Mouse (Mus musculus) spleen, postnatal 0 days (tissue): ENCODE data around the gene 2410137M14Rik. TPM values are rescaled to one million over a fixed set of nuclear protein-coding genes. Genes with fewer than 3 reads are reported as not detected.

ENCODE experiments used
- polyA plus RNA-seq: library from polyadenylated mRNA; unstranded; fragments of >200 nt; fragmentation: Nextera tagmentation; extraction: Ambion mirVana; gene quantifications from 2 replicates; pipeline ENCODE4 v1.2.1, GENCODE M21; 2015

Gene 2410137M14Rik
- not detected in 2 replicates for polyA plus RNA-seq

DNA sequence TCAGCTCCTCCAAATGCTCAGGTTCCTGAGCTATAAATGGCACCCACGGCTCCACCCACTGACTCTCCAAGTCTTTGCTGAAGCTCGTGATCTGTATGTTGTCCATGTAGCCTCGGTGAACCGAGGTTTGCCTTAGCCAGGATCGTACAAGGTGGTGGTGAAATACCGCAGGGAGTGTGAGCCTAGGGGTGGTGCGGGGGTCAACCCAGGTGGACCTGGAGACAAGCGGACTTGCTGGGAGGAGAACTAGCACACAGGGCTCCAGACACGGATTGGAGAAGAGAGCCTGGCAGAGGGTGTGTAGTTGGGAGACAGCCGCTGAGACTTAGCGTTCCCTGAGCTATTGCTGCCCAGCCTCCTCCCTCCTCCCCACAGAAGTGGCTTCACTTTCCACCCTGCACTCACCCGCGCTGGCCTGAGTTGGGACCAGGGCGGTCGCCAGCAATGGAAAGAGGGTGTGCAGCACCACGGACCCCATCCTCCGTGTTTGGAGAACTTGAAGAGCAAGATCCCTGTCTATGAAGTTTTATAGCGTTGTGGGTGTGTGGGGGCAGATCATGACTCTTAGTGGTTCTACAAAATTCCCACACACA lies at the start of gene 2410137M14Rik:
TSS of gene 2410137M14Rik (minus strand) at position 17 of the 593 bp plus-strand sequence.

DNA sequence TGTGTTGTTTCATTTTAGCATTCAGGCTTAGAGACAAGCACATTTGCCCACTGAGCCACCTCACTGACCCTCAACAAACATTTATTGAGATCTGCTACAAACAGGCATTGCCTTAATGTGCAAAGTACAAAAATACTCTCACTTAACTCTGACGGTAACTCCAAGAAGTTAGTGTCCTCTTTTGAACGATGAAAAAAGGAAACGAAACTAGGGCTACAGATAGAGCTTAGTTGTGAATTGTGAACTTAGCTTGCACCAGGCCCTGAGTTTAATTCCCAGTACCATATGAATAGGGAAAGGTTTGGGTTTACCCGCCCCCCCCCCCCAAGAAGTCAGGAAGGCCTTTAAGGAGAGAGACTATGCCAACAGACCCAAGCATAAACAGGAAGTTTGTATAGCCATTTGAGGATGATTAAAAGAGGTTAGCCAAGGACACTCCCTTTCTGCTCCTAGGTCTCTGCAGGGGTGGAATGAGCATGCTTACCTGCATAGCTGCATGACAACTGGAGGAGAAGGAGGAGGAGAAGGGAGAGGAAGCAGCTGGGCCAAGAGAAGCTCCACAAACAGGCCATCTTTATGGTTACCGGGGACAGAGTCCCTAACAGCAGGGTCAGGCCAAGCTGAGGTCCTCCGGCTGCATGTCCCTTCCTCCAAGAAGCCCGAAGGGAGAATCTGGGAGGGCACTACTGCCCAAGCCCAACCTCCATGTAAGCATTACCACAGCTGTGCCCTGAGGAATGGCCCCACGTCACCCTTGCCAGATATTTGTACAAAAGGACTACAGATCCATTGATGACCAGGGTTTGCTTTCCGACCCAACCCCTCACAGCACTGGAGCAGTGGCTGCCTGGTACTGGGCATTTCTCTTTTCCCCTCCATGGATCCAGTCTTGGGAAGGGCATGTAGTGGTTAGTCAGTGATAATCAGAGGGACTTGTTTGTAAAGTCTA lies 41.9 kb upstream of the 2410137M14Rik start, which contains the start of gene Mog:
TSS of gene Mog (minus strand) at position 771 of the 949 bp plus-strand sequence.

DNA sequence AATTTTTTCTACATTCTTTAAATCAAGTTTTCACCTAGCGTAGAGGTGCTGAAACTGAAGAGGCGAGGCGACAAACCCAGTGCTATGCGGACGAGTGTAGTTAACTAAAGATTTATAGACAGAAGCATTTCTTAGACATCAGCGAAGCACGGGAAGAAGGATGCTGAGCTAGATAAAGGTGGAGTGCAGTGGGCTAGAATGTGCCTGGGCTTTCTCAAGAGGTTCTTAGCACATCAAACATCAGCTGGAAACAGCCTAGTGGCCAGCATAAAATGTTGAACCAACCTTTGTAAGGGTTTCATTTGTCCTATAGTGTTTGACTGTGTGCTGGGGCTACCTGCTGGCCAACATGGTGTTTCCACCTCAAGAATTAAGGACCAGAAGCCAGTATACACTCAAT lies 19.8 kb upstream of the 2410137M14Rik start, which contains the start of gene Zfp57:
TSS of gene Zfp57 (plus strand) at position 301 of the 400 bp plus-strand sequence.

DNA sequence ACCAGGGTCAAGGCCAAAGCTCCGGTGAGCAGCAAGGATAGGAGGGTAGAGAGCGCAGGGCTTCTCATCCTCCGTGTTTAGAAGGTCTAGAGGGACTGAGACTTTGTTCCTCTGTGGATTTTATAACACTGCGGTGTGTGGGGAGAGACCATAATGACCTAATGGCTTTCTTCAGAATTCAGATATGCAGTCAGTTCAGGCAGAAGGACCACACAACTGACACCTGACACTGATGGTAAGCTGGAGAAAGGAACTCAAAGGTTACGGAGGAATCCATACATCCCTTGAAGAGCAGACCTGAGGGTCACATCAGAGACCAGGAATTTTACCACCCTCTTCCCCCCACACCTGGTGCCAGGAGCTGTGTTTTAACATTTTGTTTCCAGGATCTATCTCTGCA lies 8.4 kb upstream of the 2410137M14Rik start, which contains the start of gene H2-M5:
TSS of gene H2-M5 (minus strand) at position 101 of the 400 bp plus-strand sequence.

DNA sequence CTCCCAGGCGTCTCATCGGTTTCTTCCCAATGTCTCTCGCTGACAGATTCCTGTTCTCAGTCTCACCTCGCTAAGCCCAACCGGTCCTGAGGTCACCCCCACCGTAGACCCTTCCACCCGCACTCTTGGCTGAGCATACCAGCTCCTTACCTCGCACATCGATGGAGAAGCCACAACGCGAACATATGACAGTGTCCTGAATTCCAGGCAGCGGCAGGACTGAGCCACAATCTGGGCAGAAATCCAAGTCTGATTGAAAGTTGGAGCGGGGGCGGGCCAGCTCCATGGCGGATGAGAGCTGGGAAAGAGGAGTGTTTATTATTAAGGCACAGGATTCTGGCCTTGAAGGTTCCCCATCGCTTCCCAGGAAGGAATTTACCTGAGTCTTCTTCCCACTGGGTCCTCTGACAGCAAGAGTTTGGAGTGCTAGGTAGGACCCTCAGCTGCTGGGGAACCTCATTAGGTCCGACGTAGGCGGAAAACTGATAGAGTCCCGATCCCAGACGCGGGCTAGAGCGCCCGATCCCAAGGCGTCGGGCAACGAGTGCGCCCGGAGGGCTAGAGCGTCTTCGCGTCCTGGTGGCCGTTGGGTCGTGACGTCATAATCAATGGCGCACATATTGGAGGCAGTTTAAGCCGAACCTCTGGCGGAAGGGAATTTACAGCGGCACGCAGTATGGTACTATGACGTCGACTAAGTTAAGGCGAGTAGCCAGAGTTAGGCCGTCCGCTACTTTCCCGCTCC lies 22.9 kb downstream of the 2410137M14Rik start, which contains the start of the genes Znrd1 and Znrd1as:
TSS of gene Znrd1 (minus strand) at position 561 of the 745 bp plus-strand sequence.
TSS of gene Znrd1as (plus strand) at position 594 of the 745 bp plus-strand sequence.

DNA sequence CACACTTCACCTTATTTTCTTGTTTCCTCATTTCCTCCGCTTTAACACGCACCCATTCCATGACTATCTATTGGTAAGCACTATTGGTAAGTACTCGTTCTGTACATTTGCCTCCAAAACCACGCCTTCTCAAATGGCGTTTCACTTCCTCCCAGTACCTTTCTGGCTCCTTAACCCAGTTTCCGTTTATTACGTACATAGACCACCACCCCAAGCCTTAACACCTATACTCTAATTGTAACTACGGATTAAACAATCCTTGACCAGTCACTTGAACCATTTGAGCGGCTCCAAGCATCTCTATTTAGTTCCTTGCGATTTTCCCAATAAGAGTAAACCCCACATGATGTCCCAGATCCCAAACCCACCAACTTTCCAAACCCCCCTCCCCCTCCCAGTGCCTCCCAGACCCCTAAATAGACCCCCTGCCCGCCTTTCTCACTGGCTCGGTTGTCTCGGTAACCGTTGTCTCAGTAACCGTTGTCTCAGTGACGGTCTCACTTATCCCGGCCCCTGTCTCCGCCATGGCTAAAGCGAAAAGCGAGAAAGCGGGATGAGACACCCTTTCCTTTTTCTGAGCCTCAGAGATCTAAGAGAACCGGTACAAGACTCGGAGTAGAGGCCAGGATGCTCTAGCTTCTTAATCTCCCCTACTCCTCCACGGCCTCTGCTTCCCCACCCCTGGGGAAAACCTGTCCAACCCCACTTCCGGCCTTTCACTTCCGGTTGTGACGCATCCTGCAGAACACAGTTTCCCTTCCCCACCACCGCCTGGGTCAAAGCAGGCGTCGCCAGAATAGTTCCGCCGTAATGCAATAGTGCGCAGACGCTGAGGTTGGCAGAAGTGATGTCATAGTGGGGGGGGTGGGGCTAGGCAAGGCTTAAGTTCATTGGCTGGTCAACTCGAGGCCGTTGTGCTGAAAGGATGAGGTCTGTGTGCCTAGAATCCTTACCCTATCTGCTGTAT lies 29.8 kb downstream of the 2410137M14Rik start, which contains the start of gene Ppp1r11:
TSS of gene Ppp1r11 (minus strand) at position 761 of the 967 bp plus-strand sequence.

DNA sequence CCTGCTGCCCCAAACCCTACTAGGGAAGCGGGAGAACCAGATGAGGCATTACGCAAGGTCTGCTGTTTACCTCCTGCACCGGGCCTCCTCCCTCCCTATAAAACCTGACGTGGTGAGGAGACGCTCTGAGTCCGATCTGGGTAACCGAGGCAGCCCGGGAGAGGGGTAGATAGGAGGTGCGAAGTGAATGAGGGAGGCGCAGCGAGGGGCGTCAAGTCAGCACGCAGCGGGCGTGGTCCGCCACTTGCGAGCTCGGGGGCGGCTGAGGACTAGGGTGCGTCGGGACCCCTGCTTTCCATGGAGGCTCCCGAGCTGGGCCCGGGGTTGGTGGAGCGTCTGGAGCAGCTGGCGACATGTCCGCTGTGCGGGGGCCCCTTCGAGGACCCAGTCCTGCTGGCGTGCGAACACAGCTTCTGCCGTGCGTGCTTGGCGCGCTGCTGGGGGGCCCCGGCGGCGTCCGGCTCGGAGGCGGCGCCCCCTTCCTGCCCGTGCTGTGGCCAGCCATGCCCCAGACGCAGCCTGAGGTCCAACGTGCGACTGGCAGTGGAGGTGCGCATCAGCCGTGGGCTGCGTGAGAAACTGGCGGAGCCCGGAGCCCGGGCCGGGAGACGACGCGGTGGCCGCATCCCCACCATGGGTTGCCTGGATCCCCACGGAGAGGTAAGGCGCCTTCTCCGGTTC lies 38.1 kb downstream of the 2410137M14Rik start, which contains the start of gene Rnf39:
TSS of gene Rnf39 (plus strand) at position 128 of the 681 bp plus-strand sequence.

Other genes starting within 250 kb of the 2410137M14Rik start
- gene H2-M10.5, start 208.3 kb downstream of the 2410137M14Rik start, polyA plus RNA-seq: not detected in 2 replicates
- gene H2-M10.6, start 169.1 kb downstream of the 2410137M14Rik start, polyA plus RNA-seq: not detected in 2 replicates
- 17.2 and 22.9 TPM in 2 replicates for gene Trim26, start 144.1 kb downstream of the 2410137M14Rik start, polyA plus RNA-seq
- gene Trim15, start 114.0 kb downstream of the 2410137M14Rik start, polyA plus RNA-seq: 0.18 and 0.19 TPM in 2 replicates
- 158 and 174 TPM in 2 replicates for gene Trim10, start 111.7 kb downstream of the 2410137M14Rik start, polyA plus RNA-seq
- gene Trim40, start 91.1 kb downstream of the 2410137M14Rik start, polyA plus RNA-seq: not detected in 2 replicates
- gene Trim31, start 83.1 kb downstream of the 2410137M14Rik start, polyA plus RNA-seq: not detected in 2 replicates
- gene Rnf39, start 38.3 kb downstream of the 2410137M14Rik start, polyA plus RNA-seq: 0.45 and 0.87 TPM in 2 replicates
- gene Ppp1r11, start 29.5 kb downstream of the 2410137M14Rik start, polyA plus RNA-seq: 47.2 and 52.0 TPM in 2 replicates
- gene Znrd1, start 22.7 kb downstream of the 2410137M14Rik start, polyA plus RNA-seq: 39.7 and 42.5 TPM in 2 replicates
- gene Znrd1as, start 22.6 kb downstream of the 2410137M14Rik start, polyA plus RNA-seq: 2.0 and 2.8 TPM in 2 replicates
- 0.25 TPM in 1 of 2 replicates, not detected in the other for gene H2-M5, start 8.3 kb upstream of the 2410137M14Rik start, polyA plus RNA-seq
- 8.1 and 9.5 TPM in 2 replicates for gene Zfp57, start 19.9 kb upstream of the 2410137M14Rik start, polyA plus RNA-seq
- not detected in 2 replicates for gene Mog, start 42.2 kb upstream of the 2410137M14Rik start, polyA plus RNA-seq
- gene Gabbr1, start 64.7 kb upstream of the 2410137M14Rik start, polyA plus RNA-seq: 3.6 and 5.4 TPM in 2 replicates
- not detected in 2 replicates for gene Olfr90, start 107.3 kb upstream of the 2410137M14Rik start, polyA plus RNA-seq
- gene Olfr91, start 117.0 kb upstream of the 2410137M14Rik start, polyA plus RNA-seq: not detected in 2 replicates
- gene Olfr92, start 138.9 kb upstream of the 2410137M14Rik start, polyA plus RNA-seq: not detected in 2 replicates
- gene Olfr93, start 180.3 kb upstream of the 2410137M14Rik start, polyA plus RNA-seq: not detected in 2 replicates
- 0.28 TPM in 1 of 2 replicates, not detected in the other for gene Ubd, start 212.7 kb upstream of the 2410137M14Rik start, polyA plus RNA-seq
- gene Olfr94, start 219.8 kb upstream of the 2410137M14Rik start, polyA plus RNA-seq: not detected in 2 replicates
- gene Olfr95, start 231.9 kb upstream of the 2410137M14Rik start, polyA plus RNA-seq: not detected in 2 replicates
- not detected in 2 replicates for gene Olfr96, start 238.9 kb upstream of the 2410137M14Rik start, polyA plus RNA-seq